Mouse (Mus musculus) NIH3T3 (cell line): ENCODE data around the gene Sirt4.

Experiments
- DNase-seq: peaks from one replicate; pipeline ENCODE4 v3.0.0-alpha.2; 2012; ENCODE audit warnings: low read depth

The Sirt4 gene

GRCm38 (mm10) chr5:115491771-115492322 is 7.3 kb upstream of the Sirt4 start:
- peak; percentile 91 for DNase-seq

- peak; percentile 20 for DNase-seq
Measured at GRCm38 (mm10) chr5:115491076-115491475, 6.6 kb upstream of the Sirt4 start.

- DNase-seq, result no peak
Measured at GRCm38 (mm10) chr5:115490638-115491000, 6.1 kb upstream of the Sirt4 start.

- peak; percentile 90 for DNase-seq
Measured at GRCm38 (mm10) chr5:115489699-115490637, 5.4 kb upstream of the Sirt4 start.

GRCm38 (mm10) chr5:115488841-115489698 is 4.5 kb upstream of the Sirt4 start:
- peak; percentile 88 for DNase-seq

- DNase-seq, result no peak
Measured at GRCm38 (mm10) chr5:115487942-115488580, 3.5 kb upstream of the Sirt4 start.

- no peak for DNase-seq
Measured at GRCm38 (mm10) chr5:115487353-115487752, 2.8 kb upstream of the Sirt4 start.

GRCm38 (mm10) chr5:115486726-115487125 is 2.2 kb upstream of the Sirt4 start:
- DNase-seq, result no peak

- no peak for DNase-seq
Measured at GRCm38 (mm10) chr5:115485489-115486205, 1.1 kb upstream of the Sirt4 start.

GRCm38 (mm10) chr5:115484996-115485395 is 471 bp upstream of the Sirt4 start:
- DNase-seq, result no peak

- DNase-seq, result no peak
Measured at GRCm38 (mm10) chr5:115483385-115483784, 1.1 kb downstream of the Sirt4 start.

- DNase-seq, result no peak
Measured at GRCm38 (mm10) chr5:115482390-115483265, 1.9 kb downstream of the Sirt4 start.

- no peak for DNase-seq
Measured at GRCm38 (mm10) chr5:115480101-115480500, 4.4 kb downstream of the Sirt4 start.

GRCm38 (mm10) chr5:115479561-115479960 is 5.0 kb downstream of the Sirt4 start:
- DNase-seq, result no peak

GRCm38 (mm10) chr5:115476107-115476727 is 8.3 kb downstream of the Sirt4 start:
- DNase-seq, result no peak

GRCm38 (mm10) chr5:115475337-115476106 is 9.0 kb downstream of the Sirt4 start:
- DNase-seq, result no peak

- no peak for DNase-seq
Measured at GRCm38 (mm10) chr5:115474174-115474828, 10.2 kb downstream of the Sirt4 start.

- DNase-seq, result no peak
Measured at GRCm38 (mm10) chr5:115473191-115473590, 11.3 kb downstream of the Sirt4 start.
